Mouse (Mus musculus) macrophage (primary cell): ENCODE measurements around the gene Asxl1. TPM values are rescaled to one million over a fixed set of nuclear protein-coding genes. Genes with fewer than 3 reads are reported as not detected.

ENCODE experiments used
- H3K27ac ChIP-seq: fragments of 350-480 bp; formaldehyde crosslinking; 2 replicates; pipeline ENCODE4 v1.9.0; 2021
- H3K36me3 ChIP-seq: fragments of 350-480 bp; formaldehyde crosslinking; 2 replicates; pipeline ENCODE4 v1.9.0; 2021; ENCODE audit errors: inconsistent target
- H3K4me3 ChIP-seq: fragments of 350-480 bp; formaldehyde crosslinking; 2 replicates; pipeline ENCODE4 v1.9.0; 2021; ENCODE audit errors: inconsistent target
- H3K79me2 ChIP-seq: fragments of 350-480 bp; formaldehyde crosslinking; 2 replicates; pipeline ENCODE4 v1.9.0; 2021; ENCODE audit errors: inconsistent target
- WGBS: methylation state at CpG from one replicate; pipeline ENCODE4 v1.1.7; 2026; ENCODE audit warnings: inconsistent platforms; ENCODE audit not compliant: missing documents; 5-methylcytosine and 5-hydroxymethylcytosine counted together
- polyA plus RNA-seq: library from polyadenylated mRNA; stranded (reverse); fragments of 250-400 nt; gene quantifications from 3 replicates; pipeline ENCODE4 v1.2.4, GENCODE M21; 2018; ENCODE audit warnings: inconsistent platforms
- total RNA-seq, 78 experiments: library from RNA; depleted of rRNA; stranded (reverse); fragments of 250-400 nt; gene quantifications; 1 replicate in 9 of 78; 2 replicates in 24 of 78; 3 replicates in 43 of 78; 4 replicates in 2 of 78; pipeline ENCODE4 v1.2.4; 2018; ENCODE audit warnings: inconsistent platforms in 56 of 78

Gene Asxl1
- 100 to 1,000 TPM in 1 of 26 experiments, 10 to 100 TPM in 25; 21.8 to 133 (median 65.1) TPM for total RNA-seq (2018; cell fraction: chromatin; rRNA removed)
- total RNA-seq (2018; cell fraction: cytosol; rRNA removed), result 10 to 100 TPM in 23 of 26 experiments, 1 to 10 TPM in 3; 6.6 to 23.9 (median 15.1) TPM
- total RNA-seq (2018; cell fraction: nucleus; rRNA removed), result 10 to 100 TPM; 14.0 to 97.8 (median 37.1) TPM
- 14.5 to 22.9 TPM (median 17.8 TPM) in 3 replicates for polyA plus RNA-seq

GRCm38 (mm10) chr2:153345454-153346220, at the start of gene Asxl1:
Asxl1 (plus strand) TSS chr2:153345829.
- Histone ChIP-seq H3K4me3 (peak within 1 kb of the TSS; percentile 82), H3K79me2 (peaks cover 41% of the 10 kb centered on the region), H3K27ac (peak within 1 kb of the TSS; percentile 76), H3K36me3 (no peaks in the 10 kb centered on the region)
- 1% methylated on average over 43 of the region's 79 CpGs for WGBS

DNA sequence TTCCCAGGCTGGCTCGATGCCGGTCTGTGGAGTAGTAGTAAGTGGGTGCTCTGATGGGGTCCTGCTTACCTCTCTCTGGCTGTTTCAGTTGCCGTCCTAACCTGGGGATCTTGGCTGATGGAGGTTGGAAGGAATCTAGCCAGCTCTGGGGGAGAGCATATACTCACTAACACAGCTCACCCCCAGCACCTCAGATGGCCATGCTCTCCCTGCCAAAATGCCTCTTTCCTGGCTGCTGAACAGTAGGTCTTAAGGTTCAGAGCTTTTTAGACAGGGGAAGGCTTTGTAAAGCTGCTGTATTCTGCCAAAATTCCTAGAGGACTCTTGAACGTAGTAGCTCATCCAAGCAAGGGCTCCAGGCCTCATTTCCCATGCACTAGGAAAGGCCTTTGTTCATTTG, 47.9 kb upstream of the Asxl1 start:
- 97% methylated on average over 4 of the region's 4 CpGs for WGBS
- Histone ChIP-seq H3K79me2 (peaks cover 85% of the 10 kb centered on the region), H3K4me3 (no peak overlapping the region), H3K27ac (peak overlapping the region; percentile 89), H3K36me3 (no peaks in the 10 kb centered on the region)

GRCm38 (mm10) chr2:153298460-153298859, 47.2 kb upstream of the Asxl1 start:
- Histone ChIP-seq H3K79me2 (peaks cover 85% of the 10 kb centered on the region), H3K36me3 (no peaks in the 10 kb centered on the region), H3K4me3 (no peak overlapping the region), H3K27ac (peak overlapping the region; percentile 89)
- WGBS, result 63% methylated on average over 4 of the region's 4 CpGs

DNA sequence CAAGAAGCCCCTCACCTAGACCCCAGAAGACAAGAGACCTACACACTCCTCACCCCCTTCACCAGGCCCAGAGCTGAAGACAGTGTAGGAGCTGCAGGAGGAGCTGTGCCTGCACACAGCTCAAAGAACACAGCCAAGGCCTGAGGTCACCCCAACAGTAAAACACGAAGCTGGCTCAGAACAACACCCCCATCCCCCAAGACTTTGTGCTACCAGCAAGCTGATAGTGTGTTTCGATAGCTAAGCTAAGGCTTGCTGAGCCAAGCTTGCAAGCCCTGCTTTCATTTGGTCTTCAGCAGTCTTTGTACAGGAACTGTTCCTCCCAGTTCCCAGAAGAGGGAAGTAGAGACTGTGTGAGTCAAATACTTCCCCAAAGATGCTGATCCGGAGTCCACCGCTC, 46.8 kb upstream of the Asxl1 start:
- Histone ChIP-seq H3K4me3 (no peak overlapping the region), H3K36me3 (no peaks in the 10 kb centered on the region), H3K27ac (peak overlapping the region; percentile 89), H3K79me2 (peaks cover 85% of the 10 kb centered on the region)
- 4% methylated on average over 4 of the region's 4 CpGs for WGBS

- Histone ChIP-seq H3K36me3 (no peaks in the 10 kb centered on the region), H3K4me3 (no peak overlapping the region), H3K27ac (no peak overlapping the region), H3K79me2 (peaks cover 83% of the 10 kb centered on the region)
- 90% methylated on average over 5 of the region's 5 CpGs for WGBS
Measured at GRCm38 (mm10) chr2:153301123-153301522, 44.5 kb upstream of the Asxl1 start.

DNA sequence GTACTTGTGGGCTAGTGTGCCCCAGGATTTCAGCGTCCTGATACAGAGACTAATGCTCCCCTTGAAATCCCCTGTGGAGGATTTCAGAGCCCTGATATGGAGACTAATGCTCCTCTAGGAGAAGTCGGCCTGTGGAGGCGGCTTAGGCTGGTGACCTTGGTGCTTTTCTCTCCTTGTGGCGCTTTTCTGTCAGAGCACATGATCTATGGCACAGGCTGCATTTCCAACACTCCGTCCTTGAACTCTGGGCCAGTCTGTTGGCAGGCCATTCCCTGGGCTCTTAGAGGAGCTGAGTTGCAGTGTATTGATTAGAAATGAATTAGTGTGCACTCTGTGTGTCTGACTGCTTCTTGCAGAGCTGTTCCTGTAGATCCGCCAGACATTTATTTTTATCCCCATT, 40.4 kb upstream of the Asxl1 start:
- H3K79me2 ChIP-seq, result peaks cover 95% of the 10 kb centered on the region
- 96% methylated on average over 6 of the region's 6 CpGs for WGBS
- H3K36me3 ChIP-seq, result no peaks in the 10 kb centered on the region
- no peak overlapping the region for H3K27ac ChIP-seq
- H3K4me3 ChIP-seq, result no peak overlapping the region

GRCm38 (mm10) chr2:153308586-153308985, 37.0 kb upstream of the Asxl1 start:
- no peak overlapping the region for H3K27ac ChIP-seq
- WGBS, result 88% methylated on average over 7 of the region's 7 CpGs
- H3K79me2 ChIP-seq, result peaks cover 73% of the 10 kb centered on the region
- H3K36me3 ChIP-seq, result no peaks in the 10 kb centered on the region
- H3K4me3 ChIP-seq, result no peak overlapping the region

GRCm38 (mm10) chr2:153309106-153309505, 36.5 kb upstream of the Asxl1 start:
- H3K4me3 ChIP-seq, result no peak overlapping the region
- 89% methylated on average over 8 of the region's 8 CpGs for WGBS
- peaks cover 68% of the 10 kb centered on the region for H3K79me2 ChIP-seq
- H3K27ac ChIP-seq, result no peak overlapping the region
- H3K36me3 ChIP-seq, result no peaks in the 10 kb centered on the region

DNA sequence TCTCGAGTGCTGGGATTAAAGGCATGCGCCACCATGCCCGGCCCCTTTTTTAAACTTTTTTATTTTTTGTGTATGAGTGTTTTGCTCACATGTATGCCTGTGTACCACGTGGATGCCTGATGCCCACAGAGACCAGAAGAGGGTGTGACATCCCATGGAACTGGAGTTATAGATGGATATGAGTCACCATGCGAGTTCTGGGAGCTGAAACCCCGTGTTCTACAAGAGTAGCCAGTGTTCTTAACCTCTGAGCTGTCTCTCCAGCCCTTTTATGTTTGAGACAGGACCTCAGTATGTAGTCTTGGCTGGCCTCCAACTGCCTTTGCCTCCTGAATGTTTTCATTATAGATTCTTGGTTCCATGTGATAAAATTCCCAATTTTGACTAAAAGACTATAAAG, 35.4 kb upstream of the Asxl1 start:
- peaks cover 58% of the 10 kb centered on the region for H3K79me2 ChIP-seq
- no peak overlapping the region for H3K4me3 ChIP-seq
- H3K36me3 ChIP-seq, result no peaks in the 10 kb centered on the region
- whole genome bisulfite sequencing, result 90% methylated on average over 5 of the region's 6 CpGs
- no peak overlapping the region for H3K27ac ChIP-seq

- Histone ChIP-seq H3K79me2 (peaks cover 32% of the 10 kb centered on the region; the same call in 1 of the 2 replicates), H3K27ac (no peak overlapping the region), H3K36me3 (0 out of 2 replicates have a peak, but pooled peaks cover 12% of the 10 kb centered on the region), H3K4me3 (no peak overlapping the region)
- 74% methylated on average over 9 of the region's 9 CpGs for WGBS
Measured at GRCm38 (mm10) chr2:153312884-153313283, 32.7 kb upstream of the Asxl1 start.

- Histone ChIP-seq H3K79me2 (no peaks in the 10 kb centered on the region; the same call in 1 of the 2 replicates), H3K36me3 (peaks cover 44% of the 10 kb centered on the region), H3K27ac (peak overlapping the region; percentile 83), H3K4me3 (no peak overlapping the region)
- 90% methylated on average over 4 of the region's 4 CpGs for WGBS
Measured at GRCm38 (mm10) chr2:153318408-153318807, 27.2 kb upstream of the Asxl1 start.

DNA sequence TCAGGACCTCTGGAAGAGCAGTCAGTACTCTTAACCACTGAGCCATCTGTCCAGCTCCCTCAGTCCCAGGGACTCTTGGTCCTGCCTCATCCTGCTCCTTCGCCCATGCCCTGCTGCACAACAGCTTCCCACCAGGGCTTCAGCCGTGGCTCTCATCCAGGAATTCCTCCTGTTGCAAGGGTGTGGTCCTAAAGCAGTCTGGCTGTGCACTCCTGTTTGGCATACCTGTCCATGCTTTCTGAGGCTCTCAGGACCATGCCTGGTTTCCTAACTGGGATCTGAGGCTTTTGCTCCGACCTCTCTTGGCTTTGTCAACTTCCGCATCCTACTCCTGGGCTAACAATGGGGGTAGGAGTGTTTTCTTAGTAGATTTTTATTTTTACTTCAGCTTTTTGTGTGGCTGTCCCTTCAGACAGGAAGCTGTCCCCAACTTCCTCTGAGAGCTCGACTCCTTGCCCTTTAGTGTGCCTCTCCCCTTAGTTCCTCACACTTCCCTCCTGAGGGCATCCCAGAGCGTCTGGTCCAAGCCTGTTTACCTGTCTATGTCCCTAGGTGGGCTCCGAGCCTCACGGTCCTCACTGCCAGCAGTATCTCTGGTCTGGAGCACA, 26.5 kb upstream of the Asxl1 start:
- H3K27ac ChIP-seq, result peak overlapping the region; percentile 83
- no peaks in the 10 kb centered on the region; the same call in 1 of the 2 replicates for H3K79me2 ChIP-seq
- peaks cover 51% of the 10 kb centered on the region for H3K36me3 ChIP-seq
- H3K4me3 ChIP-seq, result no peak overlapping the region
- 19% methylated on average over 8 of the region's 8 CpGs for WGBS

DNA sequence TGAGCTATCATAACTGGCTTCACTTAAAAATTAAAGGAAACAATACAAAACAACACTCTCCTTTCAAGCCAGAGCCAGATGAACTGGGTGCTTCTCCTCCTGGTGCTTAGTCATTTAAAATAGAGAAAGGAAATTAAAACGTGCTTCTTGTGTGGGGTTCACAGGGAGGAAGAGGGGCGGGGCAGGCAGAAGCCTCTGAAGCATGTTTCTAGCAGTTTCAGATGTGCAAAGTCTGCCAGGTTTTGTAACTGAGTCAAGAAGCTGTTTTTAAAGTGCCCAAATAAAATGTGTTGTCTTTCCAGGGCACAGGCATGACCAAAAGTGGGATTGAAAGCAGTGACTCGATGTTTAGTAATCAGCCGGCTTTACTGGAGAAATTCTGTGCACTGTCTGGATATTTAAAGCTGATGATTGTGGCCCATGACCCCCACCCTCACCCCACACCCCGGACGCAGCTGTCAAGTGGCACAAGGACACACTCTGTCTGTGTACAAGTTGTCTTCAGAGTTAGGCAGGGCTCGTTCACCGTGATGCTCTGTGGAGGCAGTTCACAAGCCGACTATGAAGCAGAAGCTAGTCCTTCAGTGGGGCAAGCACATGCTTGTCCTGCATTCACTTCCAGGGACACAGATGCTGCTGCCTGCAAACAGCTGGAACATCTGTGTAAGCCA, 19.8 kb upstream of the Asxl1 start:
- Histone ChIP-seq H3K4me3 (no peak overlapping the region), H3K27ac (no peak overlapping the region), H3K79me2 (no peaks in the 10 kb centered on the region), H3K36me3 (peaks cover 64% of the 10 kb centered on the region)
- 67% methylated on average over 9 of the region's 9 CpGs for WGBS

GRCm38 (mm10) chr2:153332271-153332670, 13.4 kb upstream of the Asxl1 start:
- Histone ChIP-seq H3K36me3 (peaks cover 31% of the 10 kb centered on the region; the same call in 1 of the 2 replicates), H3K79me2 (no peaks in the 10 kb centered on the region), H3K4me3 (no peak overlapping the region), H3K27ac (no peak overlapping the region)
- WGBS, result 97% methylated on average over 5 of the region's 5 CpGs
